Mouse (Mus musculus): Measurements from ENCODE around the gene Arhgap30. TPM values are rescaled to one million over a fixed set of nuclear protein-coding genes. Genes with fewer than 3 reads are reported as not detected.

The Arhgap30 gene
- 25.7 and 38.8 TPM in 2 replicates for polyA plus RNA-seq (2012; rRNA removed; ENCODE audit: low replicate concordance)

GRCm38 (mm10) chr1:171388376-171389102 is at the start of gene Arhgap30:
Gene Arhgap30 (plus strand): TSS chr1:171388954.

GRCm38 (mm10) chr1:171345225-171346094 is 43.3 kb upstream of the Arhgap30 start, which contains the start of the genes Nit1 and Pfdn2:
Gene Nit1 (minus strand): TSS chr1:171345646.
Gene Pfdn2 (plus strand): TSS chr1:171345670.

GRCm38 (mm10) chr1:171360656-171361055 is 28.1 kb upstream of the Arhgap30 start, which contains the start of gene Klhdc9:
Gene Klhdc9 (minus strand): TSS chr1:171360798.

GRCm38 (mm10) chr1:171369845-171370556 is 18.8 kb upstream of the Arhgap30 start, which contains the start of gene Nectin4:
Gene Nectin4 (plus strand): TSS chr1:171370099.

GRCm38 (mm10) chr1:171410947-171411484 is 22.3 kb downstream of the Arhgap30 start, which contains the start of gene Usf1:
Gene Usf1 (plus strand): TSS chr1:171411313.

GRCm38 (mm10) chr1:171418660-171419059 is 29.9 kb downstream of the Arhgap30 start, which contains the start of gene Tstd1:
Gene Tstd1 (plus strand): TSS chr1:171418872.

GRCm38 (mm10) chr1:171437264-171438013 is 48.7 kb downstream of the Arhgap30 start, which contains the start of gene F11r:
Gene F11r (plus strand): TSS chr1:171437535.

Other genes with a start within 250 kb of the Arhgap30 start
- gene Sdhc, start 238.4 kb upstream of the Arhgap30 start, polyA plus RNA-seq (2012; rRNA removed; ENCODE audit: low replicate concordance) = 220 and 421 TPM in 2 replicates
- gene Mpz, start 238.2 kb upstream of the Arhgap30 start, polyA plus RNA-seq (2012; rRNA removed; ENCODE audit: low replicate concordance) = 112 and 212 TPM in 2 replicates
- 5.2 and 13.0 TPM in 2 replicates for gene Pcp4l1, start 192.7 kb upstream of the Arhgap30 start, polyA plus RNA-seq (2012; rRNA removed; ENCODE audit: low replicate concordance)
- gene Nr1i3, start 175.0 kb upstream of the Arhgap30 start, polyA plus RNA-seq (2012; rRNA removed; ENCODE audit: low replicate concordance) = 0.30 TPM in 1 of 2 replicates, not detected in the other
- gene Tomm40l, start 166.4 kb upstream of the Arhgap30 start, polyA plus RNA-seq (2012; rRNA removed; ENCODE audit: low replicate concordance) = 37.7 and 47.3 TPM in 2 replicates
- 1.3 and 87.4 TPM in 2 replicates for gene Apoa2, start 163.9 kb upstream of the Arhgap30 start, polyA plus RNA-seq (2012; rRNA removed; ENCODE audit: low replicate concordance)
- 178 and 219 TPM in 2 replicates for gene Fcer1g, start 154.6 kb upstream of the Arhgap30 start, polyA plus RNA-seq (2012; rRNA removed; ENCODE audit: low replicate concordance)
- gene Adamts4, start 138.5 kb upstream of the Arhgap30 start, polyA plus RNA-seq (2012; rRNA removed; ENCODE audit: low replicate concordance) = 4.9 and 7.1 TPM in 2 replicates
- 124 and 262 TPM in 2 replicates for gene Ndufs2, start 137.6 kb upstream of the Arhgap30 start, polyA plus RNA-seq (2012; rRNA removed; ENCODE audit: low replicate concordance)
- gene B4galt3, start 118.6 kb upstream of the Arhgap30 start, polyA plus RNA-seq (2012; rRNA removed; ENCODE audit: low replicate concordance) = 67.0 and 79.3 TPM in 2 replicates
- 51.7 and 64.2 TPM in 2 replicates for gene Ppox, start 107.8 kb upstream of the Arhgap30 start, polyA plus RNA-seq (2012; rRNA removed; ENCODE audit: low replicate concordance)
- gene Usp21, start 101.0 kb upstream of the Arhgap30 start, polyA plus RNA-seq (2012; rRNA removed; ENCODE audit: low replicate concordance) = 53.9 and 55.7 TPM in 2 replicates
- gene Ufc1, start 93.9 kb upstream of the Arhgap30 start, polyA plus RNA-seq (2012; rRNA removed; ENCODE audit: low replicate concordance) = 15.9 and 23.3 TPM in 2 replicates
- 33.8 and 37.4 TPM in 2 replicates for gene Dedd, start 59.8 kb upstream of the Arhgap30 start, polyA plus RNA-seq (2012; rRNA removed; ENCODE audit: low replicate concordance)
- 55.1 and 59.6 TPM in 2 replicates for gene Nit1, start 43.3 kb upstream of the Arhgap30 start, polyA plus RNA-seq (2012; rRNA removed; ENCODE audit: low replicate concordance)
- 4.9 and 12.0 TPM in 2 replicates for gene Pfdn2, start 43.3 kb upstream of the Arhgap30 start, polyA plus RNA-seq (2012; rRNA removed; ENCODE audit: low replicate concordance)
- 0.57 and 0.85 TPM in 2 replicates for gene Klhdc9, start 28.2 kb upstream of the Arhgap30 start, polyA plus RNA-seq (2012; rRNA removed; ENCODE audit: low replicate concordance)
- gene Nectin4, start 18.9 kb upstream of the Arhgap30 start, polyA plus RNA-seq (2012; rRNA removed; ENCODE audit: low replicate concordance) = 11.0 and 17.5 TPM in 2 replicates
- 90.8 and 91.2 TPM in 2 replicates for gene Usf1, start 22.4 kb downstream of the Arhgap30 start, polyA plus RNA-seq (2012; rRNA removed; ENCODE audit: low replicate concordance)
- gene Tstd1, start 29.9 kb downstream of the Arhgap30 start, polyA plus RNA-seq (2012; rRNA removed; ENCODE audit: low replicate concordance) = 1.5 and 3.1 TPM in 2 replicates
- 34.4 and 58.0 TPM in 2 replicates for gene F11r, start 48.6 kb downstream of the Arhgap30 start, polyA plus RNA-seq (2012; rRNA removed; ENCODE audit: low replicate concordance)
- gene Alyref2, start 114.5 kb downstream of the Arhgap30 start, polyA plus RNA-seq (2012; rRNA removed; ENCODE audit: low replicate concordance) = 1.8 and 4.2 TPM in 2 replicates
- 0.27 TPM in 1 of 2 replicates, not detected in the other for gene Itln1, start 146.3 kb downstream of the Arhgap30 start, polyA plus RNA-seq (2012; rRNA removed; ENCODE audit: low replicate concordance)
- 1.1 and 2.3 TPM in 2 replicates for gene Cd244a, start 170.2 kb downstream of the Arhgap30 start, polyA plus RNA-seq (2012; rRNA removed; ENCODE audit: low replicate concordance)
- gene Ly9, start 218.5 kb downstream of the Arhgap30 start, polyA plus RNA-seq (2012; rRNA removed; ENCODE audit: low replicate concordance) = 11.6 and 13.6 TPM in 2 replicates